13 mouse cellular contexts compared by ENCODE assay signal in genomic region chr11:85170833-85171232, GRCm38 (mm10). TPM values are rescaled to one million over a fixed set of nuclear protein-coding genes. Genes with fewer than 3 reads are reported as not detected.
DNase-seq lines count a peak whose midpoint lies in the region; ATAC-seq and TF ChIP-seq lines count a peak whose summit lies in the region.
"Had no signal": no experiment of that assay in that cellular context is flagged by ENCODE, and none has a peak within 500 bp of the region (broad histone marks: within the 10 kb centered on the region; RNA-seq: fewer than 3 reads in every experiment).

No protein-coding gene starts in this region.

- no peak overlapping the region for H3K4me2 ChIP-seq in kidney, embryonic 14.5 days (replicated peaks; ENCODE audit: low read depth, low read length)
- peak overlapping the region; percentile 59; the same call in 1 of the 2 replicates for H3K4me2 ChIP-seq in neural tube, embryonic 12.5 days (replicated peaks)
- H3K4me2 ChIP-seq in liver, embryonic 12.5 days: peak overlapping the region; percentile 70
- H3K4me2 ChIP-seq in stomach, postnatal 0 days (replicated peaks; ENCODE audit: low read depth): no peak overlapping the region; the same call in 1 of the 2 replicates

- no peak for TF ChIP-seq EP300 in stomach, postnatal 0 days (optimal IDR thresholded peaks at IDR 0.05)

- H3K9me3 ChIP-seq in kidney, embryonic 14.5 days (ENCODE audit: control insufficient read depth, low read length): no peaks in the 10 kb centered on the region
- H3K9me3 ChIP-seq in neural tube, embryonic 12.5 days: no peaks in the 10 kb centered on the region
- no peaks in the 10 kb centered on the region for H3K9me3 ChIP-seq in liver, embryonic 12.5 days (replicated peaks)
- H3K9me3 ChIP-seq in stomach, postnatal 0 days (ENCODE audit: control insufficient read depth, low read length): no peaks in the 10 kb centered on the region

- H3K4me1 ChIP-seq in kidney, embryonic 14.5 days (ENCODE audit: control insufficient read depth, insufficient read depth, low read length): peaks cover 7% of the 10 kb centered on the region; the same call in 1 of the 2 replicates
- no peaks in the 10 kb centered on the region for H3K4me1 ChIP-seq in neural tube, embryonic 12.5 days
- peaks cover 20% of the 10 kb centered on the region for H3K4me1 ChIP-seq in liver, embryonic 12.5 days
- no peaks in the 10 kb centered on the region for H3K4me1 ChIP-seq in stomach, postnatal 0 days (replicated peaks; ENCODE audit: control insufficient read depth, insufficient read depth)

- no peak overlapping the region for H3K9ac ChIP-seq in kidney, embryonic 14.5 days (ENCODE audit: low read depth, low read length)
- no peak overlapping the region for H3K9ac ChIP-seq in neural tube, embryonic 12.5 days
- peak overlapping the region; percentile 55; the same call in 1 of the 2 replicates for H3K9ac ChIP-seq in liver, embryonic 12.5 days
- H3K9ac ChIP-seq in stomach, postnatal 0 days (ENCODE audit: low read length): no peak overlapping the region

- H3K36me3 ChIP-seq in kidney, embryonic 14.5 days (ENCODE audit: control insufficient read depth, insufficient read depth, low read length): no peaks in the 10 kb centered on the region
- no peaks in the 10 kb centered on the region for H3K36me3 ChIP-seq in neural tube, embryonic 12.5 days
- no peaks in the 10 kb centered on the region for H3K36me3 ChIP-seq in liver, embryonic 12.5 days
- H3K36me3 ChIP-seq in stomach, postnatal 0 days (ENCODE audit: control insufficient read depth, insufficient read depth, low read length): no peaks in the 10 kb centered on the region

- DNase-seq in kidney, postnatal 36 days: no peak
- no peak for DNase-seq in neural tube, embryonic 10.5 days (ENCODE audit: extremely low spot score, low spot score)
- DNase-seq in stomach, postnatal 0 days (ENCODE audit: low spot score): no peak
- DNase-seq in heart, postnatal 10 days: no peak
- DNase-seq: adrenal gland, postnatal 25 days; forebrain, postnatal 0 days; thymus, adult 2 months had no signal

- intact Hi-C loops in heart, postnatal 10 days (cut with DNase I): loop anchor here (1.0 to 5.0 kb wide), 2 partner anchors 90 to 161 kb away; no protein-coding TSS in a partner anchor

- no peaks in the 10 kb centered on the region for H3K27me3 ChIP-seq in kidney, embryonic 14.5 days (ENCODE audit: control insufficient read depth, insufficient read depth, low read length)
- H3K27me3 ChIP-seq in neural tube, embryonic 12.5 days (replicated peaks): 0 out of 2 replicates have a peak, but pooled peaks cover 4% of the 10 kb centered on the region
- no peaks in the 10 kb centered on the region; the same call in 1 of the 2 replicates for H3K27me3 ChIP-seq in liver, embryonic 12.5 days (replicated peaks)
- H3K27me3 ChIP-seq in stomach, postnatal 0 days (ENCODE audit: control insufficient read depth, insufficient read depth, low read length): no peaks in the 10 kb centered on the region

- no peak for TF ChIP-seq CTCF in stomach, postnatal 0 days (IDR thresholded peaks at IDR 0.05; ENCODE audit: low read depth)

- 0 out of 2 replicates have a peak, but pooled peaks have one; percentile 35 for ATAC-seq in kidney, embryonic 14.5 days (ENCODE audit: low FRiP score, low TSS enrichment)
- no peak for ATAC-seq in neural tube, embryonic 12.5 days (ENCODE audit: low FRiP score, low read depth)
- ATAC-seq in liver, embryonic 12.5 days: no peak
- peak; percentile 29; the same call in 1 of the 2 replicates for ATAC-seq in stomach, postnatal 0 days (ENCODE audit: low FRiP score, low TSS enrichment)

- no peak overlapping the region for H3K27ac ChIP-seq in kidney, embryonic 14.5 days (ENCODE audit: low read depth, low read length)
- no peak overlapping the region for H3K27ac ChIP-seq in neural tube, embryonic 12.5 days
- H3K27ac ChIP-seq in liver, embryonic 12.5 days: 0 out of 2 replicates have a peak overlapping the region, but pooled peaks have one; percentile 17
- H3K27ac ChIP-seq in stomach, postnatal 0 days (replicated peaks): no peak overlapping the region
- H3K27ac ChIP-seq: macrophage had no signal

- 31% methylated on average over 2 of the region's 2 CpGs for WGBS in kidney, embryonic 14.5 days
- WGBS in neural tube, embryonic 12.5 days: 45% methylated on average over 2 of the region's 2 CpGs
- WGBS in liver, embryonic 12.5 days (ENCODE audit: insufficient replicate concordance): 50% methylated on average over 2 of the region's 2 CpGs
- 33% methylated on average over 2 of the region's 2 CpGs for WGBS in stomach, postnatal 0 days

- no peak overlapping the region for H3K4me3 ChIP-seq in kidney, embryonic 14.5 days (ENCODE audit: low read length)
- no peak overlapping the region for H3K4me3 ChIP-seq in neural tube, embryonic 12.5 days
- H3K4me3 ChIP-seq in liver, embryonic 12.5 days: no peak overlapping the region
- H3K4me3 ChIP-seq in stomach, postnatal 0 days (ENCODE audit: low read depth, low read length): no peak overlapping the region

RNA-seq across cellular contexts. Expression of gene 1700125H20Rik, which starts 0.6 kb away (rescaled TPM):
- not detected in 2 replicates for polyA plus RNA-seq in kidney, embryonic 14.5 days (2014; fragmentation: Nextera tagmentation; extraction: Ambion mirVana)
- 0.49 and 0.73 TPM in 2 replicates for polyA plus RNA-seq in neural tube, embryonic 12.5 days (2016; fragmentation: Nextera tagmentation; extraction: Ambion mirVana)
- not detected in 2 replicates for polyA plus RNA-seq in liver, embryonic 12.5 days (2016; fragmentation: Nextera tagmentation; extraction: Ambion mirVana)
- polyA plus RNA-seq in stomach, postnatal 0 days (2015; fragmentation: Nextera tagmentation; extraction: Ambion mirVana): 0.19 TPM in 1 of 2 replicates, not detected in the other
- total RNA-seq in heart, postnatal 10 days (2021): not detected
- total RNA-seq: heart, postnatal 25 days had no signal
- polyA plus RNA-seq: large intestine, adult 2 months; macrophage; thymus, adult 2 months had no signal

RNA-seq across cellular contexts. Expression of gene Usp32, which starts 30.9 kb away (rescaled TPM):
- polyA plus RNA-seq in kidney, embryonic 14.5 days (2014; fragmentation: Nextera tagmentation; extraction: Ambion mirVana): 6.4 and 7.1 TPM in 2 replicates
- polyA plus RNA-seq in neural tube, embryonic 12.5 days (2016; fragmentation: Nextera tagmentation; extraction: Ambion mirVana): 9.1 and 9.4 TPM in 2 replicates
- 10.6 and 12.0 TPM in 2 replicates for polyA plus RNA-seq in liver, embryonic 12.5 days (2016; fragmentation: Nextera tagmentation; extraction: Ambion mirVana)
- 3.0 and 3.4 TPM in 2 replicates for polyA plus RNA-seq in stomach, postnatal 0 days (2015; fragmentation: Nextera tagmentation; extraction: Ambion mirVana)
- 10 to 100 TPM; 22.7 to 23.1 TPM for total RNA-seq in heart, postnatal 10 days (2021)

Comparison
In these comparisons a context has a peak if more than half of its experiments do, and no peak if none do; other contexts are left out.
1. ATAC-seq: peak in kidney, embryonic 14.5 days (single experiment) and stomach, postnatal 0 days (single experiment); none in neural tube, embryonic 12.5 days (single experiment) and liver, embryonic 12.5 days (single experiment).
2. H3K4me2 ChIP-seq: peak in neural tube, embryonic 12.5 days (single experiment) and liver, embryonic 12.5 days (single experiment); none in kidney, embryonic 14.5 days (single experiment) and stomach, postnatal 0 days (single experiment).